Mouse (Mus musculus): ENCODE data around the gene Cep19. TPM values are rescaled to one million over a fixed set of nuclear protein-coding genes. Genes with fewer than 3 reads are reported as not detected.

The Cep19 gene
- total RNA-seq, 1 experiment: 11.9 TPM

- H3K9me3 ChIP-seq (ENCODE audit: control insufficient read depth, insufficient read depth, low read depth, low read length): no peaks in the 10 kb centered on the region
- H3K4me3 ChIP-seq (ENCODE audit: insufficient read depth in 1 of 2, low read depth in 1 of 2, low read length in 2 of 2, poor library complexity in 1 of 2, severe bottlenecking in 1 of 2): no peak overlapping the region
- DNase-seq (ENCODE audit: low read depth, low spot score): no peak
- H3K4me1 ChIP-seq (ENCODE audit: control insufficient read depth in 2 of 2, insufficient read depth in 2 of 2, low read length in 2 of 2, poor library complexity in 1 of 2): peaks cover 0 to 2% of the 10 kb centered on the region in 2 experiments; a peak in 1 of 4 replicates
- no peak for TF ChIP-seq ZNF384 (IDR thresholded peaks at IDR 0.05; ENCODE audit: low read depth, low read length)
- TF ChIP-seq HCFC1 (IDR thresholded peaks at IDR 0.05; ENCODE audit: borderline replicate concordance, insufficient read depth, low read length): no peak
- TF ChIP-seq ZC3H11A (IDR thresholded peaks at IDR 0.05; ENCODE audit: borderline replicate concordance, low read depth, low read length): no peak
- TF ChIP-seq CHD2 (IDR thresholded peaks at IDR 0.05; ENCODE audit: low read depth, low read length): no peak
- no peak overlapping the region for H3K27ac ChIP-seq (ENCODE audit: insufficient read depth, low read depth, low read length, poor library complexity, severe bottlenecking)
- in situ Hi-C loops (cut with MboI; ENCODE audit: low sequenced_read_pairs in 2 of 2, unreplicated experiment in 2 of 2): no loop called here
- H3K36me3 ChIP-seq (ENCODE audit: control insufficient read depth, insufficient read depth, low read length, poor library complexity, severe bottlenecking): no peaks in the 10 kb centered on the region
- no peak overlapping the region for H3K9ac ChIP-seq (ENCODE audit: insufficient read depth, low read depth, low read length, poor library complexity, severe bottlenecking)
These were observed 39.4 kb downstream of the Cep19 start for GRCm38 (mm10) chr16:32138954-32139353.

GRCm38 (mm10) chr16:32143766-32144165, 44.2 kb downstream of the Cep19 start:
- in situ Hi-C loops (cut with MboI; ENCODE audit: low sequenced_read_pairs in 2 of 2, unreplicated experiment in 2 of 2): no loop called here
- Histone ChIP-seq H3K36me3 (ENCODE audit: control insufficient read depth, insufficient read depth, low read length, poor library complexity, severe bottlenecking) (no peaks in the 10 kb centered on the region; the same call in 1 of the 2 replicates), H3K9ac (ENCODE audit: insufficient read depth, low read depth, low read length, poor library complexity, severe bottlenecking) (no peak overlapping the region), H3K4me1 (ENCODE audit: control insufficient read depth in 2 of 2, insufficient read depth in 2 of 2, low read length in 2 of 2, poor library complexity in 1 of 2) (0 out of 4 replicates have a peak, but pooled peaks cover 0 to 3% of the 10 kb centered on the region in 2 experiments), H3K4me3 (ENCODE audit: insufficient read depth in 1 of 2, low read depth in 1 of 2, low read length in 2 of 2, poor library complexity in 1 of 2, severe bottlenecking in 1 of 2) (no peak overlapping the region), H3K27ac (ENCODE audit: insufficient read depth, low read depth, low read length, poor library complexity, severe bottlenecking) (no peak overlapping the region), H3K9me3 (ENCODE audit: control insufficient read depth, insufficient read depth, low read depth, low read length) (no peaks in the 10 kb centered on the region)
- no peak for TF ChIP-seq CHD2 (IDR thresholded peaks at IDR 0.05; ENCODE audit: low read depth, low read length)
- no peak for TF ChIP-seq HCFC1 (IDR thresholded peaks at IDR 0.05; ENCODE audit: borderline replicate concordance, insufficient read depth, low read length)
- no peak for TF ChIP-seq ZNF384 (IDR thresholded peaks at IDR 0.05; ENCODE audit: low read depth, low read length)
- no peak for TF ChIP-seq MAFK (IDR thresholded peaks at IDR 0.05; ENCODE audit: insufficient read depth, low read depth, low read length)
- TF ChIP-seq ZC3H11A (IDR thresholded peaks at IDR 0.05; ENCODE audit: borderline replicate concordance, low read depth, low read length): no peak
- DNase-seq (ENCODE audit: low read depth, low spot score): no peak

- Histone ChIP-seq H3K9ac (ENCODE audit: insufficient read depth, low read depth, low read length, poor library complexity, severe bottlenecking) (no peak overlapping the region), H3K4me3 (ENCODE audit: insufficient read depth in 1 of 2, low read depth in 1 of 2, low read length in 2 of 2, poor library complexity in 1 of 2, severe bottlenecking in 1 of 2) (no peak overlapping the region), H3K4me1 (ENCODE audit: control insufficient read depth in 2 of 2, insufficient read depth in 2 of 2, low read length in 2 of 2, poor library complexity in 1 of 2) (0 out of 4 replicates have a peak, but pooled peaks cover 0 to 3% of the 10 kb centered on the region in 2 experiments), H3K36me3 (ENCODE audit: control insufficient read depth, insufficient read depth, low read length, poor library complexity, severe bottlenecking) (no peaks in the 10 kb centered on the region; the same call in 1 of the 2 replicates), H3K27ac (ENCODE audit: insufficient read depth, low read depth, low read length, poor library complexity, severe bottlenecking) (no peak overlapping the region), H3K9me3 (ENCODE audit: control insufficient read depth, insufficient read depth, low read depth, low read length) (no peaks in the 10 kb centered on the region)
- DNase-seq (ENCODE audit: low read depth, low spot score): no peak
- TF ChIP-seq CHD2 (IDR thresholded peaks at IDR 0.05; ENCODE audit: low read depth, low read length) (no peak), MAFK (IDR thresholded peaks at IDR 0.05; ENCODE audit: insufficient read depth, low read depth, low read length) (no peak), ZNF384 (IDR thresholded peaks at IDR 0.05; ENCODE audit: low read depth, low read length) (no peak), ZC3H11A (IDR thresholded peaks at IDR 0.05; ENCODE audit: borderline replicate concordance, low read depth, low read length) (no peak), HCFC1 (IDR thresholded peaks at IDR 0.05; ENCODE audit: borderline replicate concordance, insufficient read depth, low read length) (no peak)
- in situ Hi-C loops (cut with MboI; ENCODE audit: low sequenced_read_pairs in 2 of 2, unreplicated experiment in 2 of 2): no loop called here
These were observed 45.0 kb downstream of the Cep19 start for GRCm38 (mm10) chr16:32144592-32144991.

- H3K9ac ChIP-seq (ENCODE audit: insufficient read depth, low read depth, low read length, poor library complexity, severe bottlenecking): peak overlapping the region; percentile 62; the same call in 1 of the 2 replicates
- DNase-seq (ENCODE audit: low read depth, low spot score): no peak
- peak overlapping the region; percentile 27 to 31; a peak in 3 of 4 replicates for H3K4me3 ChIP-seq (ENCODE audit: insufficient read depth in 1 of 2, low read depth in 1 of 2, low read length in 2 of 2, poor library complexity in 1 of 2, severe bottlenecking in 1 of 2)
These were observed 48.1 kb downstream of the Cep19 start for GRCm38 (mm10) chr16:32147589-32148207.

More at GRCm38 (mm10) chr16:32147589-32148207, 48.1 kb downstream of the Cep19 start:
- Histone ChIP-seq H3K9me3 (ENCODE audit: control insufficient read depth, insufficient read depth, low read depth, low read length) (no peaks in the 10 kb centered on the region), H3K36me3 (ENCODE audit: control insufficient read depth, insufficient read depth, low read length, poor library complexity, severe bottlenecking) (no peaks in the 10 kb centered on the region; the same call in 1 of the 2 replicates), H3K27ac (ENCODE audit: insufficient read depth, low read depth, low read length, poor library complexity, severe bottlenecking) (no peak overlapping the region), H3K4me1 (ENCODE audit: control insufficient read depth in 2 of 2, insufficient read depth in 2 of 2, low read length in 2 of 2, poor library complexity in 1 of 2) (0 out of 4 replicates have a peak, but pooled peaks cover 0 to 3% of the 10 kb centered on the region in 2 experiments)
- in situ Hi-C loops (cut with MboI; ENCODE audit: low sequenced_read_pairs in 2 of 2, unreplicated experiment in 2 of 2): no loop called here
- TF ChIP-seq HCFC1 (IDR thresholded peaks at IDR 0.05; ENCODE audit: borderline replicate concordance, insufficient read depth, low read length): no peak
- TF ChIP-seq MAFK (IDR thresholded peaks at IDR 0.05; ENCODE audit: insufficient read depth, low read depth, low read length): no peak
- TF ChIP-seq CHD2 (IDR thresholded peaks at IDR 0.05; ENCODE audit: low read depth, low read length): no peak
- no peak for TF ChIP-seq ZC3H11A (IDR thresholded peaks at IDR 0.05; ENCODE audit: borderline replicate concordance, low read depth, low read length)
- no peak for TF ChIP-seq ZNF384 (IDR thresholded peaks at IDR 0.05; ENCODE audit: low read depth, low read length)
